Mouse (Mus musculus): ENCODE results near the gene Cwf19l1.

- TF ChIP-seq TAL1 (IDR thresholded peaks at IDR 0.05; ENCODE audit: low read length), result no peak
- no peak for TF ChIP-seq GATA1 (IDR thresholded peaks at IDR 0.05; ENCODE audit: low read length)
Measured at GRCm38 (mm10) chr19:44074986-44075385, 60.7 kb downstream of the Cwf19l1 start.
